Mouse (Mus musculus): ENCODE results near the gene Serpina10. TPM values are rescaled to one million over a fixed set of nuclear protein-coding genes. Genes with fewer than 3 reads are reported as not detected.
"Not testable (repeated sequence)": the region's sequence is repeated elsewhere in the genome, so short reads cannot be mapped to it uniquely, and the experiment has no call there.

Gene Serpina10
- polyA plus RNA-seq (2016; fragmentation: Nextera tagmentation; extraction: Ambion mirVana) = 24.0 and 26.4 TPM in 2 replicates

GRCm38 (mm10) chr12:103631203-103631612, at the start of gene Serpina10:
Gene Serpina10, minus strand, starts transcription at chr12:103631444.
- Histone ChIP-seq H3K4me2 (peak within 1 kb of the TSS; percentile 50), H3K27ac (peak within 1 kb of the TSS; percentile 48), H3K9ac (peak within 1 kb of the TSS; percentile 39; the same call in 1 of the 2 replicates), H3K27me3 (replicated peaks) (no peaks in the 10 kb centered on the region), H3K4me1 (no peaks in the 10 kb centered on the region; the same call in 1 of the 2 replicates), H3K36me3 (peaks cover 7% of the 10 kb centered on the region), H3K9me3 (replicated peaks) (no peaks in the 10 kb centered on the region), H3K4me3 (peak within 1 kb of the TSS; percentile 39)
- 48% methylated on average over 3 of the region's 3 CpGs for WGBS (ENCODE audit: insufficient replicate concordance)
- ATAC-seq = peak; percentile 65

GRCm38 (mm10) chr12:103679853-103680252, 48.6 kb upstream of the Serpina10 start:
- not testable (repeated sequence) for H3K36me3 ChIP-seq; H3K27me3 ChIP-seq (replicated peaks); H3K4me3 ChIP-seq; H3K4me2 ChIP-seq; ATAC-seq; H3K27ac ChIP-seq; H3K9ac ChIP-seq; H3K4me1 ChIP-seq; H3K9me3 ChIP-seq (replicated peaks)
- 81% methylated on average over 1 of the region's 1 CpGs for WGBS (ENCODE audit: insufficient replicate concordance)

GRCm38 (mm10) chr12:103676039-103676438, 44.8 kb upstream of the Serpina10 start, which contains the start of gene Serpina16:
Gene Serpina16, minus strand, starts transcription at chr12:103676139.
- H3K27ac ChIP-seq = no peak within 1 kb of the TSS
- no peaks in the 10 kb centered on the region for H3K4me1 ChIP-seq
- no peak within 1 kb of the TSS for H3K4me3 ChIP-seq
- peaks cover 9% of the 10 kb centered on the region; the same call in 1 of the 2 replicates for H3K9me3 ChIP-seq (replicated peaks)
- H3K27me3 ChIP-seq (replicated peaks) = no peaks in the 10 kb centered on the region
- no peak for ATAC-seq
- no peak within 1 kb of the TSS for H3K9ac ChIP-seq
- H3K4me2 ChIP-seq = no peak within 1 kb of the TSS
- 71% methylated on average over 1 of the region's 1 CpGs for WGBS (ENCODE audit: insufficient replicate concordance)
- H3K36me3 ChIP-seq = no peaks in the 10 kb centered on the region

GRCm38 (mm10) chr12:103673179-103673578, 41.9 kb upstream of the Serpina10 start:
- WGBS (ENCODE audit: insufficient replicate concordance) = 66% methylated on average over 2 of the region's 2 CpGs
- no peak overlapping the region for H3K9ac ChIP-seq
- ATAC-seq = no peak

GRCm38 (mm10) chr12:103671483-103671882, 40.2 kb upstream of the Serpina10 start:
- Histone ChIP-seq H3K4me3 (no peak overlapping the region), H3K27me3 (replicated peaks) (no peaks in the 10 kb centered on the region), H3K27ac (no peak overlapping the region), H3K9me3 (replicated peaks) (peaks cover 9% of the 10 kb centered on the region; the same call in 1 of the 2 replicates), H3K4me1 (no peaks in the 10 kb centered on the region), H3K4me2 (no peak overlapping the region), H3K9ac (no peak overlapping the region), H3K36me3 (no peaks in the 10 kb centered on the region)
- 50% methylated on average over 3 of the region's 3 CpGs for WGBS (ENCODE audit: insufficient replicate concordance)
- ATAC-seq = no peak

More at GRCm38 (mm10) chr12:103673179-103673578, 41.9 kb upstream of the Serpina10 start:
- Histone ChIP-seq H3K4me2 (no peak overlapping the region), H3K36me3 (no peaks in the 10 kb centered on the region), H3K27ac (no peak overlapping the region), H3K4me1 (no peaks in the 10 kb centered on the region), H3K9me3 (replicated peaks) (peaks cover 9% of the 10 kb centered on the region; the same call in 1 of the 2 replicates), H3K4me3 (no peak overlapping the region), H3K27me3 (replicated peaks) (no peaks in the 10 kb centered on the region)

GRCm38 (mm10) chr12:103670964-103671363, 39.7 kb upstream of the Serpina10 start:
- H3K27ac ChIP-seq = no peak overlapping the region
- 40% methylated on average over 2 of the region's 2 CpGs for WGBS (ENCODE audit: insufficient replicate concordance)
- no peaks in the 10 kb centered on the region for H3K4me1 ChIP-seq
- H3K9me3 ChIP-seq (replicated peaks) = peaks cover 9% of the 10 kb centered on the region; the same call in 1 of the 2 replicates
- H3K27me3 ChIP-seq (replicated peaks) = no peaks in the 10 kb centered on the region
- no peak overlapping the region for H3K4me3 ChIP-seq
- H3K36me3 ChIP-seq = no peaks in the 10 kb centered on the region
- no peak for ATAC-seq
- H3K9ac ChIP-seq = no peak overlapping the region
- H3K4me2 ChIP-seq = no peak overlapping the region

GRCm38 (mm10) chr12:103670344-103670743, 39.1 kb upstream of the Serpina10 start:
- Histone ChIP-seq H3K9me3 (replicated peaks) (peaks cover 9% of the 10 kb centered on the region; the same call in 1 of the 2 replicates), H3K4me2 (no peak overlapping the region), H3K36me3 (no peaks in the 10 kb centered on the region), H3K4me3 (no peak overlapping the region), H3K4me1 (no peaks in the 10 kb centered on the region), H3K27ac (no peak overlapping the region), H3K9ac (no peak overlapping the region), H3K27me3 (replicated peaks) (no peaks in the 10 kb centered on the region)
- no peak for ATAC-seq
- 66% methylated on average over 5 of the region's 5 CpGs for WGBS (ENCODE audit: insufficient replicate concordance)

GRCm38 (mm10) chr12:103665286-103665685, 34.0 kb upstream of the Serpina10 start:
- no peaks in the 10 kb centered on the region for H3K27me3 ChIP-seq (replicated peaks)
- 76% methylated on average over 3 of the region's 3 CpGs for WGBS (ENCODE audit: insufficient replicate concordance)
- H3K9me3 ChIP-seq (replicated peaks) = no peaks in the 10 kb centered on the region; the same call in 1 of the 2 replicates
- H3K4me2 ChIP-seq = no peak overlapping the region
- H3K27ac ChIP-seq = no peak overlapping the region
- no peak for ATAC-seq
- no peak overlapping the region for H3K4me3 ChIP-seq
- H3K36me3 ChIP-seq = no peaks in the 10 kb centered on the region
- no peak overlapping the region for H3K9ac ChIP-seq
- H3K4me1 ChIP-seq = no peaks in the 10 kb centered on the region

GRCm38 (mm10) chr12:103662053-103662452, 30.8 kb upstream of the Serpina10 start:
- not testable (repeated sequence) for H3K9me3 ChIP-seq (replicated peaks); H3K4me1 ChIP-seq; H3K9ac ChIP-seq; H3K36me3 ChIP-seq; H3K27me3 ChIP-seq (replicated peaks); H3K4me3 ChIP-seq; H3K27ac ChIP-seq; H3K4me2 ChIP-seq
- ATAC-seq = peak; percentile 30; the same call in 1 of the 2 replicates

- ATAC-seq = no peak
- no peaks in the 10 kb centered on the region for H3K27me3 ChIP-seq (replicated peaks)
- H3K27ac ChIP-seq = no peak overlapping the region
- WGBS (ENCODE audit: insufficient replicate concordance) = 67% methylated on average over 5 of the region's 5 CpGs
- H3K4me3 ChIP-seq = no peak overlapping the region
- H3K4me2 ChIP-seq = no peak overlapping the region
- H3K36me3 ChIP-seq = no peaks in the 10 kb centered on the region
- H3K4me1 ChIP-seq = no peaks in the 10 kb centered on the region
- H3K9me3 ChIP-seq (replicated peaks) = no peaks in the 10 kb centered on the region
- no peak overlapping the region for H3K9ac ChIP-seq
These were observed 28.8 kb upstream of the Serpina10 start for GRCm38 (mm10) chr12:103660076-103660475.

- H3K27ac ChIP-seq = no peak overlapping the region
- no peak overlapping the region for H3K4me3 ChIP-seq
- no peaks in the 10 kb centered on the region for H3K9me3 ChIP-seq (replicated peaks)
- no peaks in the 10 kb centered on the region for H3K27me3 ChIP-seq (replicated peaks)
- no peaks in the 10 kb centered on the region for H3K4me1 ChIP-seq
- no peak overlapping the region for H3K9ac ChIP-seq
- 55% methylated on average over 2 of the region's 2 CpGs for WGBS (ENCODE audit: insufficient replicate concordance)
- ATAC-seq = no peak
- no peak overlapping the region for H3K4me2 ChIP-seq
- H3K36me3 ChIP-seq = no peaks in the 10 kb centered on the region
These were observed 27.9 kb upstream of the Serpina10 start for GRCm38 (mm10) chr12:103659171-103659570.

GRCm38 (mm10) chr12:103657991-103658390, 26.7 kb upstream of the Serpina10 start:
- WGBS (ENCODE audit: insufficient replicate concordance) = 53% methylated on average over 10 of the region's 10 CpGs
- ATAC-seq = no peak
- Histone ChIP-seq H3K9ac (no peak overlapping the region), H3K27ac (no peak overlapping the region), H3K4me2 (no peak overlapping the region), H3K4me3 (no peak overlapping the region), H3K9me3 (replicated peaks) (no peaks in the 10 kb centered on the region), H3K4me1 (no peaks in the 10 kb centered on the region), H3K36me3 (no peaks in the 10 kb centered on the region), H3K27me3 (replicated peaks) (no peaks in the 10 kb centered on the region)
